Mouse (Mus musculus) cerebellum, adult 18-20 months (tissue): ENCODE data around the gene Dpp10.

Source experiments
- DNase-seq, 2 experiments: peaks; one replicate each; pipeline ENCODE4 v3.0.0; 2021

Dpp10 gene

DNA sequence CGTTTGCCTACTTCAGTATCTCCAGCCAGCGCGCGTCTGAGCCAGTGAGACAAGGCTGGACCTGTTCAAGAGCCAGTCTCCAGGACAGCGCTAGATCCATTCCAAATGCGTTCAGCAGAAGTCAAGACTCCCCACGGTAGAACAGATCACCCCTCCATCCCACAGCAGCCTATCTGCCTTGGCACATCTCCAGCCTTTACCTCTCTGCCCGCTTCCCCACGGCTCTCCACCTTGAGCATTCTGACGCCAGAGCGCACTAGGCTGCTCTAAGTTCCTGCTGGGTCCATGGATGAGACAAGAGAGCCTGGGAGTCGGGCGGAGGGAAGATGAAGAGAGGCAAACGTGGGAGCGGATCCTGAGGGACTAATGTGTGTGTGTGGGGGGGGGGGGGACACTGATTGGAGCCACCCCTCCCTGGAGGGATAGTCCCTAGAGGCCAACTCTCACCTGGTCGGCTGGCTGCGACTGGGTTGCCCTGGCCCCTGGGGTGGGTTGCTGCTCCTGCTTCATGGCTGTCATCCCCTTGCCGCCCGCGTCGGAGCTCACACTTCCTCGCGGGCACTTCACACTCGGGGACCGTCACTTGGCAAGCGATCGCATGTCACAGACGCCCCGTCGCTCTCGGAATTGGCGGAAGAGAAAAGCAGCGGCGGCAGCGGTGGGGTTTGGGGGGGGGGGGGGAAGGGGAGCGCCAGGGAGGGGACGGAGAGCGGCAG, at the start of gene Dpp10:
Gene Dpp10, minus strand, starts transcription at position 635 of the 716 bp plus-strand sequence.
- DNase-seq, result peak; percentile 55 to 67

GRCm38 (mm10) chr1:124048544-124048943, 3.2 kb upstream of the Dpp10 start:
- DNase-seq, result no peak

DNA sequence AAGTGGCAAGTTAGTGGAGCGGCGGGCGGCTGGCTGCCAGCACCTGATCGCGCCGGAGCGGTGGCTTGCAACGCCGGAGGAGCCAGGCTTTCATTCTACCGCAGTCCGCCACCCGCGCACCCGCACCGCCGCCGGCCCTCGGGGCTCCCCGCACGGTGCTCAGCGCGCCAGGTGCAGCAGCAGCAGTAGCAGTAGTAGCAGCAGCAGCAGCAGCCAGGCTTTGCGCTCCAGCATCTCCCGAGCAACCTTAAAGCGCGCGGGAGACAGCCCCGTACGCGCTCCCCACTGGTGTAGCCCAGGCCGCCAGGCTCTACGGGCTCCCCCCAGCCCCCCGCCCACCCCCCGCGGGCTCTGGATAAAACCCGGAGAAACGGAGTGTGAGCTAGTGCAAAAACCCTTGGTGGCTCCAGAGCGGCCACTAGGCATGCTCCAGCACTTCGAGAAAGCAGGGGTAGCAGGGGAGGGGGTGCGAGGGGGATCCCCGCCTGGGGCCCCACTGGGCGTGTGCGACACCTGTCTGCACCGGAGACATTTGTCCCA, 472 bp upstream of the Dpp10 start:
- peak; percentile 55 to 74 for DNase-seq

DNA sequence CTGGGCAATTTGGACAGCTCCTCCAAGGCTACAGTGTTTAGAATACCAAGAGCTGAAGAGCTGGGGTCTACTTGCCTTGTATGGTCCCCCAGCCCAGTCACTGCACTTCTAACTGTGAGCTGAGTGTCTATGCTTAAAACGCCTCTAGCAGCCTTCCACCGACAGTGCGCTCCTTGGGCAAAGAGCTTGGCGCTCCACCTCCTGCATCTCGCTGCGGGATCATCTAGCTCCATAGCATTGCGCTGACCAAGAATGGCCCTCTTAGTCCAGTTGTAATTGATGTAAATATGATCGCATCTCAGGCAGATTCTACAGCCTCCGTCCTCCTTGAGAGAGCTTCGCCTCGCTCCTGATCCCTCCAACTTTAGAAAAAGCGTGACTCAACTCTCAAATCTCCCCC, 1.2 kb downstream of the Dpp10 start:
- DNase-seq, result peak; percentile 48 to 53

DNA sequence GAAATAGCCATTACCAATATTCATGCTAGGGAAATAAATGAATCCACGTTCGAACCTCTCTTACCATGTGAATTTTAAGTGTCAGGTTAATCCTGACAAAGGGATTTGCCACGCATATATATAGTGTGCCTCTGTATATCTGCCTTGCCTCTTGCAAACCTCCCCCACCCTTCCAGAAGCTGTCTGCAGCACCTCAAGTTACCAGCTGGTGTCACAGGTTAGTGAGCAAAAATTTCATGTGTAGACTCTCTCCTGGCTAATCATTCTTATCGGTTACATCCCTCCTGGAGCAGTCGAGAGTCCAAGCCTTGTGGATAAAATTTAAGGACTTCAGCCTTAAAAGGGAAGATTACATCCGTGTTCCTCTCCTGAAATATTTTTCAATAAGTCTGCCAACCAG, 1.9 kb downstream of the Dpp10 start:
- peak; percentile 23 to 47 for DNase-seq

DNA sequence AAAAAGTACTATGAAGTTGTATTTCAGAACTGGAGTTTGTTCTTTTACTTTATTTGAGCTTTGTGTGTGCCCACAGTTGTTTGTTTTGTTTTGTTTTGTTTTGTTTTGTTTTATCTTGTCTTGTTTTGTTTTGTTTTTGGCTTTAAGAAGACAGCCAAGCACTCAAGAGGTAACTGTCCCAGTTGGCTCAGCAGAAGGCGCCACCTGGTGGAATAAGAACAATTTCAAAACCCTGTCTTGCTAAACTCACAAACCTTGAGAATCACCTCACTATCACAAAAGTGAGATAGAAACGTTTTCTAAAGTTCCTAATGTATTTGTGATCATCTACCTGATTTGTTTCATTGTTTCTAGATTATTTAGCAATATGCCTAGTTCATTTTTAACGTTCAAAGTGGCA, 3.8 kb downstream of the Dpp10 start:
- DNase-seq, result peak; percentile 68 to 69

DNA sequence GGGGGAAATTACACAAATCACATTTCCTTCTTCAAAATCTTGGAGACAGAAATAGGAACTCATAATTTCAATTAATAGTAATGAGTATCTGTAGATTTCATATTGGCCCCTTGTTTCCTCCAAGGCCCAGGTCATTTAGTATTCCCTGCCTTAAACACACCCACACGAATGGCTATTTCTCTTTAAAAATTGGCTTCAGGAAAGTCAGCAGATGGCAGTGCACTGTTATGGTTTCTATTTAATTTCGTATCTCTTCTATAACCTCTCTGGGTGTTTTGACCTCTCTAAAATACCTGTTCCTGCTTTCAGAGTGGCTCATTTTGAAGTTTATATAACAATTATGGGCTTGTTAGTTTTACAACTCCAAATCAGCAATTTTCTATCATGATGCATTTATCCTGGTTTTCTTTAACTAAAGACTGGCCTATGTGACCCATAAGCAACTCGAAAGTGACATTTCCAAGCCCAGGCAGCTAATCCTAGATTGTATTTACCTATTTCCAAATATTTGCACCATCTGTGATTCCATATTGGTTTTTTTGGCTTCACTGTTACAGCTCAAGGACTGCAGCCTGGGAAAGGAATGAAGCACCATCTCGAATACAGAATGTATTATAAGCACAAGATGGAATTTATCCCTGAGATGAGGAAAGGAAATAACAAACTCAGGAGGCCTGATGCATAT, 9.9 kb downstream of the Dpp10 start:
- peak; percentile 25 to 33 for DNase-seq

DNA sequence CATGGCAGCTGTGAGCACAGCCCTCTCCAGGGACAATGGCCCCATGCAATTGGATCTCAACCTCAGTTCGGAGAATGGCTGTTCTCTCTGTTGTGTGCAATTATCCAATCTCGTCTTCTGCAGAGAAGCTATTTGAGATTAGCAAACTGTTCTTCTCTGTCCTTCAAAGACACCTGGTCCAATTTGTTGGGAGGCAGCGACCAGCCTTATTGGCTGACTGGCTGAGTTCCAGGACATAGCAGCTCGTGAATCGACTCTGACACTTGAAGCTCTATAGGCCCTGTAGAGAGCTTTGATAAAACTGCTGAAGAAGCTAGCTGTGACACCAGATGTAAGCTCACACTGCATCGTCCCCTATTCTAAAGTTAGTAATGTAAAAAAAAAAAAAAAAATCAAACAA, 12.7 kb downstream of the Dpp10 start:
- DNase-seq, result peak; percentile 27 to 29

DNA sequence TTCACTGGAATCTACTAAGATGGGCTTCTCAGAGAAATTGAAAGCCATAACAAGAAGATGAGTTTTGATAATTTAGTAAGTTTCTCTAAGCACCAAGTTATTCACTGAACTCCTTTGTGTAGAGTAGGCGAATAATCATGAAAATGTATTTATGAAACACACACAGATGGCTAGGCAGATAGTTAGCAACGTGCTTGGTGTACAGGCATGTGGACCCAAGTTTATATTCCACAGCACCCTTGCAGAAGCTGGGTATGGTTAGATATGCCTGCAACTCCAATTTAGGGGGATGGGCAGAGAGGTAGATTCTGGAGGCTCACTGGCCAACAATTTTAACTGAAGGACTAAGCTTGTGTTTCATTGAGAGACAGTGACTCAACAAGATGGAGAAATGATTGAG, 13.4 kb downstream of the Dpp10 start:
- DNase-seq, result no peak

- DNase-seq, result no peak
Observed at GRCm38 (mm10) chr1:124002797-124003196, 42.6 kb downstream of the Dpp10 start.

DNA sequence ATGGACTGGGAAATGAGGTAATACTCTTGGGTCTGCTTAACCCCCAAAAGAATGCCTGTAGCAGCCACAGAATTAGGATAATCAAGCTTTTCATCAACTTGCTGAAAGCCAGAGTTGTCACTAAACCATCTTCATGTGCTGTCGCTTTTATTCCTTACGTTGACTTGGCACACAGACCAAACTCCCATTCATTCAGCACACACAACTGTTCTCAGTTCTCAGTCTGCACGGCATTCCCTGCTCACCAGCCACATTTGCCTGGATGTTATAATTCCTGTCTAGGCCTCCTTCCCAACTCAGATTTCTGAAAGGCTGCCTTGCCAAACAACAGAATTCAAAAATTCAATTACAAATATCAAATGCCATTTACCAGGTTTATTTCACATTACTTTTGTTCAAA, 49.6 kb downstream of the Dpp10 start:
- no peak for DNase-seq

GRCm38 (mm10) chr1:123985324-123986024, 59.9 kb downstream of the Dpp10 start:
- DNase-seq, result no peak

- no peak for DNase-seq
Observed at GRCm38 (mm10) chr1:123978597-123978996, 66.8 kb downstream of the Dpp10 start.

DNA sequence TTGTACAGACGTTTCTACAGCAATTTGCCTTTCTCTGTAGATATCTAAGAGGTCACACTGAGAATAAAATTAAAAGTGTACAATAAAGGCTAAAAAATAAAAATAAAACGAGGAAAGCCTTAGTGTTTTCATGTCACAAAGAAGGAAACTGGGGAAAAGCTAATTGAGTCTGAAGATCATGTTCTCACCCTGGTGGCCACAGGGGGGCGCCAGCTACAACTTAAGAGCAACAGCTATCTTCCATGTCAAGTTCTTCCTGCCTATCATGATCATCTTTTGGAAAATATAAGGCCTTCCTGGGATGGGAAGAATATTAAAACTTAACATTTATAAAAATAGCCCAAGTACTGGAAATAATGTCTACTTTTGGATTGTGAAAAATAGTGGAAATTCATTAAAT, 70.7 kb downstream of the Dpp10 start:
- peak; percentile 44 to 55 for DNase-seq

- DNase-seq, result no peak
Observed at GRCm38 (mm10) chr1:123946149-123946548, 99.2 kb downstream of the Dpp10 start.

- no peak for DNase-seq
Observed at GRCm38 (mm10) chr1:123940826-123941225, 104.5 kb downstream of the Dpp10 start.

- DNase-seq, result no peak
Observed at GRCm38 (mm10) chr1:123933812-123934727, 111.3 kb downstream of the Dpp10 start.

DNA sequence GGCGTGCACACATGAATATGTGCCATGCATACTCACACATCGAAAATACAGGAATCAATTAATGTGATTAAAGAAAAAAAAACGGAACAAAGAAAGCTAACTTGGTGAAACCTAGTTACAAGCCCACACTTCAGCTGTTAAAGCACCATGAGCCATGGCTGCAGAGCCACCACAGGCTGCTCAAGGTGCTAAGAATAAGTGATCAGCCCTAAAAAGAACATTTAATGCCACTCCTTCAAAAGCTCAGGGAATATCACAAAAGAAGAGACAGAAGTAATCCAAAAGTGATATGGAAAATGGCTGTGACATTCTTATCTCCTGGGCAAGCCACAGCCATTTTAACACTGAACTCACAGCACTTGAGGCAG, 117.4 kb downstream of the Dpp10 start:
- DNase-seq, result no peak

DNA sequence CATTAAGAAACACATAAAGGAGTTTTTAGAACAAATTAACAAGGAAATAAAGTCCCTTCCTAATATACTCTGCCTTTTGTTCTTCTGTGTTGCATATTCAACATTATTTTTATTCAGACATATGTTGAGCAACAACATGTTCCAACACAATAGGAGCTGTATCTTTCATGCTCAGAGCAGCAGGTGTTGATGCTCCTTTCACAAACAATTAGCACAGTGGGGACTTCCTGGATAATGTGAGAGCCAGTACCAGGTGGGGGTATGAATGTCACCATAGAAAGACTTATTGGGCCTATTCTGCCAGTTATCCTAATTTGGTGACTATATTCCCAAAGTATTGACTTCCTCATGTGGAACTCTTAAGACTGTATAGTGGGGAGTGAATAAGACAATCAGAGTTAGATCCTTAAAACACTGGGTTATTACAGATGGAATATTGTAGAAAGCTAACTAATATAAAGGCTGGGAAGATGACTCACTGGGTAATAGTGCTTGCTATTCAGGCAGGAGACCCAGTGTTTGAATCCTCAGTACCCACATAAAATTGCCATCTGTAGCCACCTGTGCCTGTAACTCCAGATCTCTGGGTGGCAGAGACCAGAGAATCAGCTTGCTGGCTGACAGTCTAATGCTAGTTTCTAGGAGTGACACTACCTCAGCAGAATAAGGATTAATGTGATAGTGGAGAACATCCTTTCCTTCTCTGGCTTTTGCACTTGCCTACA, 117.9 kb downstream of the Dpp10 start:
- DNase-seq, result peak; percentile 17 to 30

DNA sequence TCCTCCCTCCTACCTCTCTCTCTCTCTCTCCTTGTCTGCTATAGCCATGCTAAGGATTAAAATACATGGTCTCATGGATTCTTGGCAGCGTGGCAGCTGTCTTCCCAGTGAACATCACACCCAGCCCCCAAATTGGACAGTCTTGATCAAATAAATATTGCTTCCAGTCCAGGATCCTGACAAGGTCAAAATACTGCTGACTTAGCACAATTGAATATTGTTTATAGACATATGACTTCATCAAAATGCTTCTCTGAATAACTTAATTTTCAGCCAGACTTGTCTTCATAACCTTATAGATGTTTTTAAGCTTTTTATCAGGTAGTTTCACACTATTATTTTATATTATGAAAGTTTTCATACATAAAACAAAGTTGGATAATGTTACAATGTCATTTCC, 120.5 kb downstream of the Dpp10 start:
- DNase-seq, result no peak

DNA sequence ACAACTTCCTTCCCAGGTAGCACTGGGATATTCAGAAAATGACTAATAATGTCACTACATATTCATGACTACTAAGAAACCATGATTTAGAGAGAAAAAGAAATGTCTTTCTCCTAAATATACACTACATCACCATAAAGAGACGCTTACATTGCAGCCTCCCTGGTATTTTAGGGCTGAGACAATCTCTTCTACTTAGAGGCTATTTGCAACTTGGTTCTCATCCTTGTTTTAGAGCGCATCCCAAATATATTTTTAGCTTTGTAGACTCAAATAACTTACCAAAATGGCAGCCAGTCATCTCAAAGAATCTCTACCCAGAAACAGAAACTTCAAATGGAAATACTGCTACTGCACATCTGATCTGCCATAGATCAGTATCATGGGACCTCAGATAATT, 121.5 kb downstream of the Dpp10 start:
- no peak for DNase-seq

GRCm38 (mm10) chr1:123919606-123920005, 125.8 kb downstream of the Dpp10 start:
- DNase-seq, result no peak
